Mouse (Mus musculus): ENCODE results near the gene Acss2. TPM values are rescaled to one million over a fixed set of nuclear protein-coding genes. Genes with fewer than 3 reads are reported as not detected.

The Acss2 gene
- polyA plus RNA-seq, 1 experiment from 2014 or later, result 16.8 TPM

DNA sequence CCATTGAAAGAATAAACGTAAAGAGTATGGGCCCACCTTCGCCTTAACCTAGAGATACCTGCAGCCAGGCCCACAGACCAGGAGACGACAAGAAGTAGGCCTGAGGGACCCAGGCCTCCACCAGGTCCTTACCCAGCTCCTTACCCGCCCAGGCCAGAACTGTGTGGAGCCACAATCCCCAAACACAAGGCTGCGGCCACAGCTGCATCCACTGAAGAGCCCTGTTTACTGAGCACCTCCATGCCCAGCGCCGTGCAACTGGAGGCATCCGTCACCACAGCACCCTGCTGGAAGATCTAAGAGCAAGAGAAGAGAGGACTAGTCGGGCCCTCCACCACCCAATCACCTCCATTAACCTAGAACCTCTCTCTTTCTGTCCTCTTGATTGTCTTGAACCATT lies 11.9 kb upstream of the Acss2 start:
- H3K36me3 ChIP-seq (ENCODE audit: control insufficient read depth, insufficient read depth, low read length), result no peaks in the 10 kb centered on the region
- 90% methylated on average over 9 of the region's 9 CpGs for WGBS

DNA sequence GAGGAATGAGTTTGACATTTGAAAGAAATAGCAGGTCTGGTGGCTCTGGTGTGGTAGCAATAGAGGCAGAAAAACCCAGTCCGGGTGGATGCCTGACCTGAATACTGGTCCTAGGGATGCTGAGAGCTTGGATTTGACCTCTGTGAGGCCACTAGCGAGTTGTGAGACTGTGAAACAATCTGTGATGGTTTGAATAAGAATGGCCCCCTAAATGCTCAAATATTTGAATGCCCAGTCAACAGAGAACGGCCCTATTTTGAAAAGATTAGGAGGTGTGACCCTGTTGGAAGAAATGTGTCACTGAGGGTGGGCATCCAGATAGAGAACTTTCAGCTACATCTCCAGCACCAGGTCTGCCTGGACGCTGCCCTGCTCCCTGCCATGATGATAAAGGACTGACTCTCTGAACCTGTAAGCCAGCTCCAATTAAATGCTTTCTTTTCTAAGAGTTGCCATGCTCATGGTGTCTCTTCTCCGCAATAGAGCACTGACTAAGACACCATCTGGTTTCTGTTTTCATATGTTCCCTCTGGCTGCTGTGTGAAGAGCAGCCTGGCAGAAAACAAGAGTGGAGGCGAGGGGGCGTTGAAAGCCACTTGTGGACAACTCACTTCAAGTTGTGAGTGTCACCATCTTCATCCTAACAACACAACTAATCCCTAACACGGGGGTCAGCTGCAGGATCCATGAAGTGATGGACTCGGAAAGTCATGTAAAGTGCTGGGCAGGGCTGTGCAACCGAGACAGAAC lies 9.9 kb upstream of the Acss2 start:
- WGBS, result 76% methylated on average over 10 of the region's 10 CpGs
- no peak overlapping the region for H3K4me3 ChIP-seq (ENCODE audit: low read depth, low read length)
- ATAC-seq (replicated peaks; ENCODE audit: low FRiP score, low TSS enrichment, low read depth), result no peak

More for the DNA sequence above, 11.9 kb upstream of the Acss2 start:
- H3K27me3 ChIP-seq (replicated peaks; ENCODE audit: control insufficient read depth, insufficient read depth, low read length), result no peaks in the 10 kb centered on the region
- no peak overlapping the region for H3K9ac ChIP-seq (ENCODE audit: low read length)
- H3K4me1 ChIP-seq (replicated peaks; ENCODE audit: control insufficient read depth, insufficient read depth, low read length), result peaks cover 4% of the 10 kb centered on the region; the same call in 1 of the 2 replicates
- no peak overlapping the region for H3K27ac ChIP-seq (ENCODE audit: low read depth)
- ATAC-seq (replicated peaks; ENCODE audit: low FRiP score, low TSS enrichment, low read depth), result no peak
- H3K9me3 ChIP-seq (ENCODE audit: control insufficient read depth, low read length), result no peaks in the 10 kb centered on the region
- H3K4me3 ChIP-seq (ENCODE audit: low read depth, low read length), result no peak overlapping the region
- no peak overlapping the region for H3K4me2 ChIP-seq (ENCODE audit: low read length)
- no peak for DNase-seq (ENCODE audit: low spot score)

DNA sequence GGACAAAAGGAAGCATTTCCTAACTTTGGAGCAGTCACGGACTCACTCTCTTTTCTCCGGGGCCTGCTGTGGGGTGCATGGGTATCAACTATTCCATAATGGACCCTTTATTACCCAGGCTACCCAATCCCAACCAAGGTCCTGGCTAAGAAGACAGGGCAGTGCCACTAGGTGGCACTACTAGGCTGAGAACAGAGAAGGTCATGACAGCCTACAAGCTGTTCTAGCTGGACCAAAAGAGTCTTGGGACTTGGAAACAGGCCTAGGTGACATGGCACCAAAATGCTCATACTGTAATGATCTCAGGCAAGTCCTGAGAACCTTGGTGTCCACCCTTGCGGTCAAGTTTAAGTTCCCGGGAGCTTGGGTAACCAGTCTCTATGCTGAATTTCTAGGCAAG lies 5.3 kb upstream of the Acss2 start:
- no peaks in the 10 kb centered on the region for H3K9me3 ChIP-seq (ENCODE audit: control insufficient read depth, low read length)
- WGBS, result 62% methylated on average over 4 of the region's 4 CpGs
- no peak overlapping the region for H3K9ac ChIP-seq (ENCODE audit: low read length)
- DNase-seq (ENCODE audit: low spot score), result peak; percentile 59
- no peaks in the 10 kb centered on the region for H3K36me3 ChIP-seq (ENCODE audit: control insufficient read depth, insufficient read depth, low read length)
- H3K27me3 ChIP-seq (replicated peaks; ENCODE audit: control insufficient read depth, insufficient read depth, low read length), result peaks cover 11% of the 10 kb centered on the region
- no peak for ATAC-seq (replicated peaks; ENCODE audit: low FRiP score, low TSS enrichment, low read depth)
- no peak overlapping the region for H3K27ac ChIP-seq (ENCODE audit: low read depth)
- no peak overlapping the region for H3K4me2 ChIP-seq (ENCODE audit: low read length)
- H3K4me1 ChIP-seq (replicated peaks; ENCODE audit: control insufficient read depth, insufficient read depth, low read length), result peaks cover 6% of the 10 kb centered on the region; the same call in 1 of the 2 replicates
- no peak overlapping the region for H3K4me3 ChIP-seq (ENCODE audit: low read depth, low read length)

More for the DNA sequence above, 9.9 kb upstream of the Acss2 start:
- H3K4me1 ChIP-seq (replicated peaks; ENCODE audit: control insufficient read depth, insufficient read depth, low read length), result peaks cover 4% of the 10 kb centered on the region; the same call in 1 of the 2 replicates
- H3K36me3 ChIP-seq (ENCODE audit: control insufficient read depth, insufficient read depth, low read length), result no peaks in the 10 kb centered on the region
- no peaks in the 10 kb centered on the region for H3K27me3 ChIP-seq (replicated peaks; ENCODE audit: control insufficient read depth, insufficient read depth, low read length)
- H3K9me3 ChIP-seq (ENCODE audit: control insufficient read depth, low read length), result no peaks in the 10 kb centered on the region
- no peak overlapping the region for H3K27ac ChIP-seq (ENCODE audit: low read depth)
- DNase-seq (ENCODE audit: low spot score), result no peak
- no peak overlapping the region for H3K9ac ChIP-seq (ENCODE audit: low read length)
- H3K4me2 ChIP-seq (ENCODE audit: low read length), result no peak overlapping the region

DNA sequence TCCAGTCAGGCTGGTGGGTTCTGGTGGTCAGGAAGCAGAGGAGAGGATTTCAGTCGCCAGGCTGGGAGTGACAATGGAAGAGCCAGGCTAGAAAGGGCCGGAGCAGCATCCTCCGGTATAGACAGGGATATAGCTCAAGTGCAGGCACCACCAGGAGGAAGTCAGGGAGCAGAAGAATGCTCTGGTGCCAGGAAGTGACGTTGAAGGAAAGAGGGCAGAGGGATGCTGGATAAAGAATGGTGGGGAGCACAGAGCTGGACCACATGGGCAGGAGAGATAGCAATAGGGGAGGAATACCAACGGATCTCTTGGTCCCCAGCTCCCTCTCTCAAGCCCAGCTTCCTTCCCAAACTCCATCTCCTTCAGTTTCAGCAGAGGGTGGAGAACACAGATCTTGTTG lies 4.2 kb upstream of the Acss2 start:
- no peak overlapping the region for H3K4me3 ChIP-seq (ENCODE audit: low read depth, low read length)
- no peaks in the 10 kb centered on the region for H3K36me3 ChIP-seq (ENCODE audit: control insufficient read depth, insufficient read depth, low read length)
- no peak for ATAC-seq (replicated peaks; ENCODE audit: low FRiP score, low TSS enrichment, low read depth)
- WGBS, result 61% methylated on average over 5 of the region's 5 CpGs
- peak; percentile 45 for DNase-seq (ENCODE audit: low spot score)
- H3K27me3 ChIP-seq (replicated peaks; ENCODE audit: control insufficient read depth, insufficient read depth, low read length), result peaks cover 11% of the 10 kb centered on the region
- H3K4me2 ChIP-seq (ENCODE audit: low read length), result no peak overlapping the region
- H3K4me1 ChIP-seq (replicated peaks; ENCODE audit: control insufficient read depth, insufficient read depth, low read length), result peaks cover 7% of the 10 kb centered on the region; the same call in 1 of the 2 replicates
- H3K9me3 ChIP-seq (ENCODE audit: control insufficient read depth, low read length), result no peaks in the 10 kb centered on the region
- no peak overlapping the region for H3K9ac ChIP-seq (ENCODE audit: low read length)
- no peak overlapping the region for H3K27ac ChIP-seq (ENCODE audit: low read depth)

DNA sequence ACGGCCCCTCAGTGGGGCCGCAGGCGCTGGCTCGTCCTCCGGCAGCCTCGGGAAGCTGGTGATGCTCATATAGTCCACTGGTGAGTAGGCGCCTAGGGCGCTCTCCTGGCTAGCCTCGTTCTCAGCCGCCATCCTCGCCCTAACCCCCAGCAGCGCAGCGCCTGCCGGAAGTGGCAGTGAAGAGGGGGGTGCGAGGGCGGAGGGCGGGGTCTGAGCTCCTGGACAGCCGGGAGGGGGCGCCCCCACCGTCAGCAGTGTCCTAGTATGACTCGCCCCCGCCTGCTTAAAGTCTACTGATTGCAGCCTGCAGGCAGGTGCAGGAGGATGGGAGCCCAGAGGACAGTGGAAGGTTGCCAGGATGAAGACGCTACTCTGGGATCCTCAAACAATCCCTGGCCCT lies 3.1 kb upstream of the Acss2 start:
- Histone ChIP-seq H3K27me3 (replicated peaks; ENCODE audit: control insufficient read depth, insufficient read depth, low read length) (peaks cover 11% of the 10 kb centered on the region), H3K9me3 (ENCODE audit: control insufficient read depth, low read length) (no peaks in the 10 kb centered on the region), H3K4me1 (replicated peaks; ENCODE audit: control insufficient read depth, insufficient read depth, low read length) (peaks cover 11% of the 10 kb centered on the region), H3K36me3 (ENCODE audit: control insufficient read depth, insufficient read depth, low read length) (no peaks in the 10 kb centered on the region), H3K27ac (ENCODE audit: low read depth) (no peak overlapping the region), H3K4me2 (ENCODE audit: low read length) (peak overlapping the region; percentile 58), H3K4me3 (ENCODE audit: low read depth, low read length) (peak overlapping the region; percentile 34), H3K9ac (ENCODE audit: low read length) (peak overlapping the region; percentile 34)
- 5% methylated on average over 22 of the region's 23 CpGs for whole genome bisulfite sequencing
- DNase-seq (ENCODE audit: low spot score) (peak; percentile 75), ATAC-seq (replicated peaks; ENCODE audit: low FRiP score, low TSS enrichment, low read depth) (no peak)

DNA sequence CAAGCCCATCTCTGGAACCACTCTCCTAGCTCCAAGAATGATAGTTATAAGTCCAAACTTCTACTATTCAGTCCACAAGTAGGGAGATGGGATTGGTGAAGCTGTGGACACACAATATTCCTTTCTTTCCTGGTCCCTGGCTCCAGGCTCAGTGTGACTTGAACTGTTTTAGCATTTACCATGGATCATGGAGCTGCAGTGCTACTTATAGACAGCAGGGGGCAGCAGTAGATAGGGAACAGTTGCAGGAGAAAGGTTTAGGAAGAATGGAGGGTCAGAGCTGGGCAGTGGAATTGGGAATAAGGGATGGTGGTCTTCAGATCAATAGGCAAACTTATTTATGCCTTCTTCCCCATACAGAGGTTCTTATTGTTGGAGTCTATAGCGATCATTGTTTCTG lies 1.8 kb upstream of the Acss2 start:
- H3K27me3 ChIP-seq (replicated peaks; ENCODE audit: control insufficient read depth, insufficient read depth, low read length), result peaks cover 11% of the 10 kb centered on the region
- DNase-seq (ENCODE audit: low spot score) (peak; percentile 84), ATAC-seq (replicated peaks; ENCODE audit: low FRiP score, low TSS enrichment, low read depth) (no peak)
- 13% methylated on average over 1 of the region's 1 CpGs for WGBS
- no peak overlapping the region for H3K4me3 ChIP-seq (ENCODE audit: low read depth, low read length)
- no peaks in the 10 kb centered on the region for H3K9me3 ChIP-seq (ENCODE audit: control insufficient read depth, low read length)
- H3K27ac ChIP-seq (ENCODE audit: low read depth), result no peak overlapping the region
- H3K9ac ChIP-seq (ENCODE audit: low read length), result no peak overlapping the region
- H3K4me2 ChIP-seq (ENCODE audit: low read length), result no peak overlapping the region
- no peaks in the 10 kb centered on the region for H3K36me3 ChIP-seq (ENCODE audit: control insufficient read depth, insufficient read depth, low read length)
- H3K4me1 ChIP-seq (replicated peaks; ENCODE audit: control insufficient read depth, insufficient read depth, low read length), result peaks cover 11% of the 10 kb centered on the region

DNA sequence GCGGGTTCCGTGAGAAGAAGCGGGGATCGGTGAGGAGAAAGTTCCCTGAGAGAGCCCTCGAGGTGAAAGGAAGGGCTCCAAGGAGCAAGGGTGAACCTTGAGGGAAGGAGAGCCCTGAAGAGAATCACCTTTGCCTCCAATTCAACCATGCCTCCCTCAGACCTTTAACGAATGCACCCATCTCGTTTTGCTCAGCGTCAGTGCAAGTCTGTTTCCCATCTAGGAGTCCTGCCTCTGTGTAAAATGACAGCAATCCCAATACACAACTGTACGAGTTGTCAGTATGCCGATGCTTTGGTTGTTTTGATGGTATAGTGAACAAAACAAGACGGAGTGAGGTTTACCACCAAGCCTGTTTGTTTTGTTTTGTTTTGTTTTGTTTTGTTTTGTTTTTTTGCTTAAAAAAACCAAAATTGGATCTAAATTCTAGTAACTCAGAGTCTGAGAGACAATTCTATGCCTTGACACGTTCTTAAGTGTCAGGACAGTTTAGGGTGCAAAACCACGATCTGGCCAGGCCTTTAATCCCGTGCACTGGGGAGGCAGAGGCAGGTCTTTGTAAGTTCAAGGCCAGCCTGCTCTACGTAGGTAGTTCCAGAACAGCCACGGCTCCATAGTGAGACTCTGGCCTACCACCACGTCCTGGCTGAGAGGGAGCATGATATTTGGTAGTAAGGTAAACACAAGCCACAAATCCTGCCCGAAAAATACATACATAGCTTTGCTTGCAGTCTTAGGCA lies 953 bp downstream of the Acss2 start:
- Histone ChIP-seq H3K27ac (ENCODE audit: low read depth) (no peak overlapping the region), H3K4me2 (ENCODE audit: low read length) (peak overlapping the region; percentile 93), H3K4me1 (replicated peaks; ENCODE audit: control insufficient read depth, insufficient read depth, low read length) (peaks cover 11% of the 10 kb centered on the region), H3K27me3 (replicated peaks; ENCODE audit: control insufficient read depth, insufficient read depth, low read length) (peaks cover 9% of the 10 kb centered on the region), H3K9ac (ENCODE audit: low read length) (peak overlapping the region; percentile 56), H3K4me3 (ENCODE audit: low read depth, low read length) (peak overlapping the region; percentile 70), H3K9me3 (ENCODE audit: control insufficient read depth, low read length) (no peaks in the 10 kb centered on the region), H3K36me3 (ENCODE audit: control insufficient read depth, insufficient read depth, low read length) (no peaks in the 10 kb centered on the region)
- whole genome bisulfite sequencing, result 21% methylated on average over 18 of the region's 18 CpGs
- DNase-seq (ENCODE audit: low spot score) (no peak), ATAC-seq (replicated peaks; ENCODE audit: low FRiP score, low TSS enrichment, low read depth) (no peak)

DNA sequence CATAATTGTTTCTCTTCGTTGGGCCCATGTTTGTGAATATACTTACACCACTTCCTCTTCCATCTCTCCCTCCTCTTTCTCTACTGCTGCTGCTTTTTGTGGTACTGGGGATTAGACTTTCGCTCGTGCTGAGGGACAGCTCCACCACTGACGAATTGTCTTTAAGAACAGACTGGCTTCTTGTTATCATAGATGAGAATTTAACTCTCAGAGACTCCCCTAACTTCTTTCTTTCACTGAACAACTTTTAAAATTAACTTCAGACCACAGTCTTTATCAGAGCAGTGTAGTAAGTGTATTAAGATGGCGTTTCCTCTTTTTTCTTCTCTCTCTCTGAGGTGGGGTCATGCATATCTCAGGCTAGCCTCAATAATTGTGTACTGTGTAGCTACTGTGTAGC lies 6.0 kb downstream of the Acss2 start:
- WGBS, result 66% methylated on average over 5 of the region's 5 CpGs
- no peaks in the 10 kb centered on the region for H3K27me3 ChIP-seq (replicated peaks; ENCODE audit: control insufficient read depth, insufficient read depth, low read length)

More for the DNA sequence above, 6.0 kb downstream of the Acss2 start:
- H3K27ac ChIP-seq (ENCODE audit: low read depth), result no peak overlapping the region
- DNase-seq (ENCODE audit: low spot score), result no peak
- H3K4me3 ChIP-seq (ENCODE audit: low read depth, low read length), result no peak overlapping the region
- H3K4me2 ChIP-seq (ENCODE audit: low read length), result no peak overlapping the region
- H3K4me1 ChIP-seq (replicated peaks; ENCODE audit: control insufficient read depth, insufficient read depth, low read length), result peaks cover 2% of the 10 kb centered on the region; the same call in 1 of the 2 replicates
- ATAC-seq (replicated peaks; ENCODE audit: low FRiP score, low TSS enrichment, low read depth), result no peak
- H3K9ac ChIP-seq (ENCODE audit: low read length), result no peak overlapping the region
- H3K36me3 ChIP-seq (ENCODE audit: control insufficient read depth, insufficient read depth, low read length), result no peaks in the 10 kb centered on the region
- H3K9me3 ChIP-seq (ENCODE audit: control insufficient read depth, low read length), result no peaks in the 10 kb centered on the region

Data from intestine, embryonic 14.5 days (tissue).